14 mouse cellular contexts compared by ENCODE assay signal in the genomic region with DNA sequence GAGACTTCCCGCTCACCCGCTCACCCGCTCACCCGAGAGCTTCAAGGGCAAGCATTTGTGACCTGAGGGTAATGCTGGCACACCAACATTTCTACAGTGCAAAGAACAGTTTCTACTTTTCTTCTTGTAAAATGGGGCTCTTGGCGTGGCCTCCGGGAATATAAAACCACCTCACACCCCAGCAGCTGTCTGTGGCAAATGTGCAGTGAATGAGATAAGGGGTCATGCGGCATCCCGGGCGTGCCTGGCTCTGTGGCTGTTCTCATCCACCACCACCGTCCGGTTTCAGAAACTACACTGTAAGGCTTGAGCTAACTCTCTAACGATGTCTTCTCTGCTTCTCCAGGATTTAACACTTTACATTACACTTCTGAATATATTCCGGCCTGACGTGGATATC. TPM values are rescaled to one million over a fixed set of nuclear protein-coding genes. Genes with fewer than 3 reads are reported as not detected.
A peak's percentile ranks its signal among the peaks of the same experiment; 100 is the strongest.
DNase-seq lines count a peak whose midpoint lies in the region; ATAC-seq and TF ChIP-seq lines count a peak whose summit lies in the region.
"Had no signal": no experiment of that assay in that cellular context is flagged by ENCODE, and none has a peak within 500 bp of the region (broad histone marks: within the 10 kb centered on the region; RNA-seq: fewer than 3 reads in every experiment).

No protein-coding gene starts in this region.

- no peak overlapping the region for H3K27ac ChIP-seq in intestine, embryonic 15.5 days
- no peak overlapping the region for H3K27ac ChIP-seq in intestine, postnatal 0 days (ENCODE audit: low read depth, low read length)
- H3K27ac ChIP-seq: forebrain, embryonic 13.5 days; lung, embryonic 15.5 days had no signal

- H3K4me1 ChIP-seq in intestine, embryonic 15.5 days (replicated peaks) = no peaks in the 10 kb centered on the region
- H3K4me1 ChIP-seq in intestine, postnatal 0 days (replicated peaks; ENCODE audit: control insufficient read depth, insufficient read depth, low read length) = no peaks in the 10 kb centered on the region
- H3K4me1 ChIP-seq: forebrain, embryonic 13.5 days had no signal

- ATAC-seq in intestine, embryonic 15.5 days = peak; percentile 51; the same call in 1 of the 2 replicates
- no peak for ATAC-seq in intestine, postnatal 0 days
- peak; percentile 95 for ATAC-seq in erythroid progenitor cell, adult 5-6 weeks (replicated peaks; ENCODE audit: low FRiP score, poor library complexity, severe bottlenecking)
- ATAC-seq in megakaryocyte-erythroid progenitor cell, adult 5-6 weeks (replicated peaks; ENCODE audit: low FRiP score, low TSS enrichment, poor library complexity, severe bottlenecking) = peak; percentile 91
- ATAC-seq: forebrain, embryonic 13.5 days had no signal

- DNase-seq in ZHBTc4 (ENCODE audit: low read depth, low spot score) = peak; percentile 12
- DNase-seq in frontal cortex, postnatal 10 days (ENCODE audit: low spot score in 2 of 2) = no peak
- DNase-seq in gastrocnemius, adult 18-20 months (ENCODE audit: low spot score) = no peak
- DNase-seq in urinary bladder, postnatal 10 days (ENCODE audit: low spot score) = no peak
- DNase-seq: adrenal gland, postnatal 10 days; cerebellum, postnatal 14 days; retina, postnatal 1 day; thymus, postnatal 25 days had no signal

- no peak overlapping the region for H3K4me2 ChIP-seq in intestine, embryonic 15.5 days (replicated peaks)
- H3K4me2 ChIP-seq in intestine, postnatal 0 days (replicated peaks; ENCODE audit: low read depth) = no peak overlapping the region
- H3K4me2 ChIP-seq: forebrain, embryonic 13.5 days; lung, embryonic 15.5 days had no signal

- H3K4me3 ChIP-seq in intestine, embryonic 15.5 days (replicated peaks) = no peak overlapping the region
- no peak overlapping the region for H3K4me3 ChIP-seq in intestine, postnatal 0 days (ENCODE audit: low read depth, low read length)
- H3K4me3 ChIP-seq: forebrain, embryonic 13.5 days; lung, embryonic 15.5 days had no signal

- no peak for TF ChIP-seq CTCF in intestine, postnatal 0 days (IDR thresholded peaks at IDR 0.05; ENCODE audit: low read depth)

- WGBS in intestine, embryonic 15.5 days = 72% methylated on average over 14 of the region's 14 CpGs
- WGBS in intestine, postnatal 0 days = 60% methylated on average over 14 of the region's 14 CpGs

- no peak overlapping the region for H3K9ac ChIP-seq in intestine, embryonic 15.5 days
- H3K9ac ChIP-seq in intestine, postnatal 0 days (ENCODE audit: low read depth, low read length) = no peak overlapping the region
- H3K9ac ChIP-seq: forebrain, embryonic 13.5 days; lung, embryonic 15.5 days had no signal

- no peaks in the 10 kb centered on the region for H3K9me3 ChIP-seq in intestine, embryonic 15.5 days
- H3K9me3 ChIP-seq in intestine, postnatal 0 days (ENCODE audit: control insufficient read depth) = no peaks in the 10 kb centered on the region
- H3K9me3 ChIP-seq: forebrain, embryonic 13.5 days; lung, embryonic 15.5 days had no signal

- no peaks in the 10 kb centered on the region for H3K36me3 ChIP-seq in intestine, embryonic 15.5 days
- H3K36me3 ChIP-seq in intestine, postnatal 0 days (ENCODE audit: control insufficient read depth, insufficient read depth) = no peaks in the 10 kb centered on the region
- H3K36me3 ChIP-seq: lung, embryonic 15.5 days had no signal

- H3K27me3 ChIP-seq in intestine, embryonic 15.5 days (replicated peaks) = no peaks in the 10 kb centered on the region
- H3K27me3 ChIP-seq in intestine, postnatal 0 days (replicated peaks; ENCODE audit: control insufficient read depth, insufficient read depth, low read length) = no peaks in the 10 kb centered on the region
- H3K27me3 ChIP-seq: forebrain, embryonic 13.5 days; lung, embryonic 15.5 days had no signal

RNA-seq across cellular contexts. Expression of gene Ccnj, which starts 17.7 kb away (rescaled TPM):
- polyA plus RNA-seq in intestine, embryonic 15.5 days (2015; fragmentation: Nextera tagmentation; extraction: Ambion mirVana) = 9.1 and 9.8 TPM in 2 replicates
- polyA plus RNA-seq in intestine, postnatal 0 days (2015; fragmentation: Nextera tagmentation; extraction: Ambion mirVana) = 2.9 and 3.3 TPM in 2 replicates
- 0.36 and 1.3 TPM in 2 replicates for total RNA-seq in erythroid progenitor cell, adult 5-6 weeks (2015; ENCODE audit: low replicate concordance)
- 0.15 and 1.9 TPM in 2 replicates for total RNA-seq in erythroid progenitor cell, adult 5-6 weeks (2017; ENCODE audit: low replicate concordance)
- 3.8 and 4.6 TPM in 2 replicates for total RNA-seq in megakaryocyte-erythroid progenitor cell, adult 5-6 weeks (2014; fragmentation: Nextera tagmentation)
- total RNA-seq in megakaryocyte-erythroid progenitor cell, adult 5-6 weeks (2017) = 4.4 and 6.2 TPM in 2 replicates
- 1 to 10 TPM; 2.6 to 2.7 TPM for total RNA-seq in gastrocnemius, adult 18-20 months (2021)
